Mouse (Mus musculus) adrenal gland, postnatal 25 days (tissue): ENCODE data around the gene Pxdc1. TPM values are rescaled to one million over a fixed set of nuclear protein-coding genes. Genes with fewer than 3 reads are reported as not detected.

Experiments used
- DNase-seq: peaks from one replicate; pipeline ENCODE4 v3.0.0; 2021; ENCODE audit warnings: mixed read lengths
- total RNA-seq: library from RNA; stranded (reverse); gene quantifications from 2 replicates; pipeline ENCODE4 v1.2.3, GENCODE M21; 2021

The Pxdc1 gene
- total RNA-seq, 1 experiment from 2014 or later: 2.8 TPM

DNA sequence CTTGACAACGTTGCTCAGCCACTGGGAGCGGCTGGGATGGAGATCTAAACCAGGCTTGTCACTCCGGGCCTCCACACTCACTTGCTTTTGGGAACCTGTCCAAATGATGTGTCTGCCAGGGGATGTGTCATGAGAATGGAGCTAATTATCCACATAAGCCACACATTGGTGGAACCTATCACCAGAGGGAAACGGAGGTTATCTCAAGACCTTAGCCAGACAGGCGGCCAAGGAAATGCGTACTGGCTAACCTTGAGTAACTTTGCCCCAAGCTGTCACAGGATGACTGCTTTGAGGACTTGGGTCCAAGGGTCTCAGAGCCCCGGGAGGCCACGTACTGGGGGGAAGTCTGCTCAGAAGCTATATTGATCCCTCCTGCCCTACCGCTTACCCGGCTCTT, 2.3 kb downstream of the Pxdc1 start:
- peak; percentile 12 for DNase-seq

DNA sequence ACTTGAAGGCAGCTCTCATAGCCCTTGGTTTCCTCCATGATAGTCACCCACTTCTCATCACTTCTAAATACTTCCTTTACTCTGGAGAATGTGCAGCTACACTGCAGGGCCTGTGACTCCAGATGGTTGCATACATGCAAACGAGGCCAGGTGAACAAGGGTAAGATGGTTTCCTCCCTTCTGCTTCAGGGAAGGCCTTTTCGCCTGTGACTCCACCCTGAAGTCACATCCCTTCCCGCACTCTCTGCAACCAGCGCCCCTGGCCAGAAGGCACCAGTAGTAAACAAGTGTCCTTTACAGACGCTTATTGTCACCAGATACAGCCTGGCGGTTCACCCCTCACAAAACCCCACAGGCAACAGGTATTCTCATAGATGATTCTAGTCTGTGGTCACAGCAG, 2.9 kb downstream of the Pxdc1 start:
- DNase-seq: no peak

DNA sequence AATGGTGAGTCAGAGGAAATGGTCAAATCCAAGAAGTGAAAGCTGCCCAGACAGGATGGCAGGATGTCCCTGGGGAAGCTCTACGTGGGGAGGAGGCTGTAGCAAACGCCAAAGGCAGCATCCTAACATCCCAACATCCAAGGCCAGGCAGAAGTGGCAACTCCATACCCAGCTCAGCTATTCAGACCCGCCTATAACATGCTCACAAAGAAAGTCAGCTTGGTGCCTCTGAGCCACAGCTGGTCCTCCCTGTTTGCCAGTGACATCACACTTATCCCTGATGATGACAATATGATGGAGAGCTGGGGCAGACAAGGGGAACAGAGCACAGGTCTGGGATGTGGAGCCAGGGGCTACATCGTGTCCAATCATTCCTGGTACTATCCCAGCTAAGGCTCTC, 5.5 kb downstream of the Pxdc1 start:
- no peak for DNase-seq

DNA sequence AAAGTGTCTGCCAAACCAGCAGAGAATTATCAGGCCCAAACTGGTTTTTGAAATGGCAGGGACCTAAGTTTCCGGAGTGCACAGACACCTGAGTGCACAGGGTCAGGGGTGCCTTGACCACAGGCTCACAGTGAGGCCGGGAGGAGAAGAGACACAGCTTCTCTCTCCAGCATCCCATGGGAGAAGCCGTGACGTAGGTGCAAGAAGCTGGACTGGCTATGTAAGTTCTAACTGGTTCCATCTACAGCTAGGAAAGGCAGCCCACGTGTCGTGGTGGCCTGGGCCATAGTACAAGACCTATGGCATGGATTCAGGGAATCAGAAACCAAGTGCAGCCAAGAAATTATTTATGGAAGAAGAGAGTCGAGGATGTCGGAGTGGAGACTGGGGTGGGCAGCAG, 6.1 kb downstream of the Pxdc1 start:
- no peak for DNase-seq

DNA sequence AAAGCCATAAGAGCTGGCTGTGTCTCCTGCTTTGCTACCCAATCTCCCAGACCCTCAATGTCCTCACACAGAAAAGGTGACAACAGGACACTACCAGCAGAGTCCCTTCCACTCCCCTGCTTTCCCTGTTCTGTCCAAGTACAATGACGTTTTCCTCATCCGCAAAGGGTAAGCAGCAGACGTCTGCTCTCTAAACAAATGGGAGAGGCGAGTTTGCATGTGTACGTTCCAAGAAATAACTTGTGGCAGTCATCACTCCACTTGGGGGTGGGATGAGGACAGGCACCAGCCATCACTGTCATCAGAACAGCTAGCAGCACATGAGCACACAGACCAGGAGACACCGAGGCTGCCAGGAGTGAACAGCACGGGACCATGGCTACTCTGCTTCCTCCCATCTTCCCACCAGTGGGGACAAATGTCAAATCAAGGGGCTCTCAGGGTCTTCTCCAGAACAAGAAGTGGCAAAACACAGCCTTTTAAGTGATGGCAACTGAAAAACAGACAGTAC, 7.0 kb downstream of the Pxdc1 start:
- no peak for DNase-seq

DNA sequence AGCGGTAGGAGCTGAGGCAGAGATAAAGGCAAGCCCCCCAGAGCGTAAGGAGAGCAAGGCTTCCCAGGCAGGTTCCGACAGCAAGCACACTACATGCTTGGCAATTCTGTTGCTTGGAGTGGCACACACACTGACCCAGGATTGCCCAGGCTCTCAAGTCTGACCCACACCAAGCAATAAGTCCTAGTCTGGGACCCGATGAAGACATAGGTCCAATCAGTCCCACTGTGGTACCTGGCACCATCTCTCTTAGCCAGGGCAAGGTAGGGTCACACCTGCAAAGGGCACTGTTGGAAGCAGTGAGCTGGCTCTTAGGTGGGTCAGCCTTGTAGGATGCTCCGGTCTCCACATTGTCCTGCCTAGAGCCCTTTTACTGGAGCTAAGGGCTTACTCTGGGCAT, 7.8 kb downstream of the Pxdc1 start:
- DNase-seq: no peak

DNA sequence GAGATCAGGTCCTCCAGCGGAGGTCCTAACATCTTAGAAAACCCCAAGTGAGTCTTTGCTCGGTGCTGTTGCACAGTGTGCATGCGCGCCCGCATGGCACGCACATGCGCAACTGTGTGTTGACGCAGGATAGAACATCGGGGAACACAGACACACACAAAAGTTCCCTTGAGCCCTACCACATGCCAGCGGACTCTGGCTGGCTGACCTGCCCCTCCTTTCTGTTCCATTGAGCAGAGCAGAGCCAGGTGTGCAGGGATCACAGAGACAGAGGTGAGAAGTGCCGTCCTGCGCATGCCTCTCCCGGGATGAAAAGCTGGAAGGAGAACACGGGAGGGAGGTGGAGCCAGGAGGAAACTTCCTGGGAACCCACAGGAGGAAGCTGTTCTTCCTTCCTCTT, 8.9 kb downstream of the Pxdc1 start:
- no peak for DNase-seq

DNA sequence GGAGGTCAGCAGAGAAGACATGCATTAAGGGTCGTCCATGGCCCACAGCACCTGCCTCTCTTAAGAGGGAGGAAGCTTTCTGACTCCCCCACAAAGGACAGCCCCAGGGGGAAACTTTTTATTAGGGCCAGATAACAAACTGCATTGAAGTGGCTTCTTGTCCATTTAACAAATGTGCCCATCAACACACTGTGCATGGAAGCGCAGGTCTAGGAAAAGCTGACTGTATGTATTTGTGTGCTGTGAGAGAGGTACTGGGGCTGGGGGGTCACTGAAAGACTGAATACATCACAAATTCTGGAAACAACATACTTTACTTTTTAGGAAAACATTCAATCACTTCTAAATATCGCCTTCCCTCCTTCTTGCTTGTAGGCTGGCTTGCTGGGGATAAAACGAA, 9.4 kb downstream of the Pxdc1 start:
- DNase-seq: no peak

DNA sequence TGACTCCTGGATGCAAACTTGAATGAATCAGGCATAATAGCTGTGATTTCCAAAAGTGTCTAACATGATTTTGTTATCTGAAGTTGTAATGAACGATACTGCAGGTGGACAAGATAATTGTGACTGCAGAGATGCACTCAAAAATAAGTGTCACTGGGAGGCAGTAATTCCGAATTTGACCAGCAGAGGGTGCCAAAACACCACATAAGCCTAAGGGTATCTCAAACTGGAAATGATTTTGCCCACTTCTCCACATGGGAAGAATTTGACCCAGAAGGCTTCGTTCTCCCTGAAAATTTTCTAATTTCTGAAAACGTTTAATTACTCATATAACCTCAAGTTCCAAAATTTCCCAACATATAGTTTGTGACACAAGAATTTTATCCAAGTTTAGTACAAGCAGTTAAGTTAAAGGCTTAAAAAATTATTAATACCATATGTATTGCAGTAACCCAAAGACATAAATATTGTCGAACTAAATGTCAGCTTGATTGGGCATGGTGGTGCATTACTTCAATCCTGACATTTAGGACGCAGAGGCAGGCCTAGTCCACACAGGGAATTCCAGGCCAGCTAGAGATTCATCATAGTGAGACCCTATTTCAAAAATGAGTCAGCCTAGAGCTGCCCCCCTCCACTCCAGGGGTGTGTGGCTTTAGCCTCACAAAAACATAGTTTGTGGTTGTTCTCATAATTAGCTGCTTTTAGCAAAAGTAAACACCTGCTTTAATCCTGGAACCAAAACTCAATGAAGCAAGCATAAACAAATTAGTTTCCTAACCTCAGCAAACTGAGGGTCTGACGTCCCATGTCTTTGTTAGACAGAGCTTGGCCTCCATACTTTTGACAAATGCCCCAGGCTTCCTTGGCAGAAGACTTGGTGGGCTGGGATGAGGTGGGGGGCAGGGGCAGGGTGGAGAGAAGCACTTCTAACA, 10.1 kb downstream of the Pxdc1 start:
- DNase-seq: peak; percentile 59

DNA sequence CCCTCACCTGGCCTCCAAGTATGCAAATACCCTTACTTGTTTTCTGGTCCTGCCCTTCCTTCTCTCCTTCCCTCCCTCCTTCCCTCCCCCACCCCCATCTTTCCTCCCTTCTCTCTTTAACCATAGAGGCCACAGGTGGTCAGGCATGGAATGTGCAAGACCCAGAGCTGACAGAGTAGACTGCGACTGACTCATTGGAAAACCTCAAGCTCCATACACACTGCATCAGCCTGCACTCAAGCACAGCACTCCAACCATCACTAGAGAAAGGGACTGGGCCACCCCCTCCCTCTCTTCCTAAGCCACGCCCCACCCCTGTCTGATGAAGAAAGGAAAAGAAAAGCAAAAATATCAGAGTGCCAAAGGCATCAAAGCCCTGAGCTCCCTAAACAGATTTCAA, 12.2 kb downstream of the Pxdc1 start:
- DNase-seq: no peak

DNA sequence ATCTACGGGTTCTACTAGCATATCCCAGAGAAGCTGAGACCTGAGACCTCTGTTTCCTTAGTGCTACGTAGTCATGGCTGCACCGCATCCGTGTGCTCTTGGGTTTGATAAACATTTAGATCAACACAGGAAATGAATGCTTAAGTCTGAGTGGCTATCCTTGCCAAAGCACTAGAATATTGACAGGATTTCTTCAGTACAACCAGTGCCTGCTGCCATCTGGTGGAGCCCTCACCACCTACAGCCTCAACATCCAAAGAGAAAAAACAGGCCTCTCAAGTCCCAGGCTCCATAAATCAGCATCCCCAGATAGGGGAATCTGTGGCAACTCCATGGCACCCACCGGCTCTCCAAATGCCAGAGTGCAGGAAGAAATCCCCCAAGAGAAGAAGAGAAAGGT, 17.3 kb downstream of the Pxdc1 start:
- DNase-seq: peak; percentile 60

DNA sequence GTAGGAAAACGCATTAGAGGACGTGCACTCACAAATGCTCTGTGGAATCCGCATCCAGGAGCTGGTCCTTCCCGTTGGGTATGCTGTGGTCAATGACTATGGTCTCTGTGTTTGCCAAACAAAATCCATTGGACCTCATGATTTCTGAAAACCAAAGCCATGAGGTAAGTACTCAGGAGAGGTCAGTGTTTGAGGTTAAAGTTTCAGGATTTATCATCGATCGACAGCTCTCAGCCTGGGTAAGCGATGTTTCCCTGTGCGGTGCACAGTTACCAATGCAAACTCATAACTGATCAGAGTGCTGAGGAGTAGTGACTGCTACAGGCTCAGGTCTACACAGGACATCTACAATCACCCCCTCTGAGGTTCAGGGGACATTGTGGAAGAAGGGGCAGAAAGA, 23.0 kb downstream of the Pxdc1 start:
- no peak for DNase-seq

DNA sequence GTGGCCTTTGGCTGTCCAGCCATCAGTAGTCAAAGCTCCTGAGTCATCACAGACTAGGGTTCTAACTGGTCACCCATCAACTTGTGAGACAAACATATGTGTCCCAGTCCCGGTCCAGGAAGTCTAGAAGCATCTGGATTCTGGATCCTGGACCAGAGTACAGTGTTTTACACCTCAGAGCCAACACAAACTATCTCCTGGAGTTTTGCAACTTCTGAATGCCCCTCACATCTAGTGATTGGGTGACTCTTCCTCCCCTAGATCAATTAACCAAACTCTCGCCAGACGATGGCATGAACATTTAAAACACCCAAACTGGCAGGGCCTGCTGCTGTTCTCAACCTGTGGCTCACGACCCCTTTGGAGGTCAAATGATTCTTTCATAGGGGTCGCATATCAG, 23.5 kb downstream of the Pxdc1 start:
- no peak for DNase-seq

DNA sequence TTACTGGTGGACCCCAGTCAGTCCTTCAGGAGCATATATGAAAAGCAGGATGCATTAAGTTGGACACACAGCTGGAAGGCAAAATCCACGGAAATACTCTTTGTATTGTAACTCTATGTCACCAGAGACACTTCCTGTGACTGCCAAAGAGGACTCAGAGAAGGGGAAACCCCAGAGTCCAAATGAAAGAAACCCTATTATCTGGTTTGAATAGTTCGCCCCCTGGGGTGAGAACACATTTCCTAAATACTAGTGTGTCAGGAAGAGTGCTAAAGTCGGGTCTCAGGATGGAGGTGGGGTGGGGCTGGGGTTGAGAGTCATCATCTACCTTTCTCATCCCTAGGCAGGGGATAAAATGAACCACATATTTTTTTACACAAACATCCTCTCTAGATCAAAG, 25.8 kb downstream of the Pxdc1 start:
- DNase-seq: no peak

DNA sequence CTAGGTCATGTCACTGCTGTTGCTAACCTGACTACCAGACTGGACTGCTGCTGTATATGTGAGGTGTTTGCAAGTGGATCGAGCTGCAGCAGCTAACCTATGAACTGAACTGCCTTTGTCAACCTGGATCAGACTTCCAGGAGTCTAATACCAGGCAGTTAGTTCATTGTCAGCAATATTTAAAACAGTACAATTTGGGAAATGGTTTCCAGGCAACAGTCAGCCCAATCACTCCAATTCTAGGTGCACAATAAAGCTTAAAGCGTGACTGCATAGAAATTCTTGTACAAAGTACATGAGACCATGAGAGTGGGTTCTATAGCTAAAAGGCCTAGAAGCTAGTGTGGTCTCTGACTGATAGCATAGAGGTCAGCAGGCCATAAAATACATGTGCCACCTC, 28.9 kb downstream of the Pxdc1 start:
- no peak for DNase-seq

DNA sequence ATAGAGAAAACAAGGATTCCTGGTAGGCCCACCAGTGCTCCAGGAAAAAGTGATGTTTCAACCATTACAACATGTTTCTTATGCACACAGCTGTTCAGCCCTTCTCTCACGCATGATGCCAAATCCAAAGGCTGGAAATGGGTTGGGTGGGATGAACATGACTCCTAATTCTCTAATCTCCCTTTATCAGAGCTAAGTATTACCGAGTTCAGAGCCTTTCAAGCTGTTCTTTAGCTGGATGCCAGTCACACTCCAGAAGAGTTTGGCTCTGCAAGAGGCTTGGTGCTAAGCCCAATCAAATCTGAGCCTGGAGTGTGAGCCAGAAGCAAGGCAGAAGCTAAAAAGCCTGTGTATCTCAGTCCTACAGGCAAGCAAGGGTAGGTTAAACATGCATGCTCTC, 40.9 kb downstream of the Pxdc1 start:
- DNase-seq: no peak

DNA sequence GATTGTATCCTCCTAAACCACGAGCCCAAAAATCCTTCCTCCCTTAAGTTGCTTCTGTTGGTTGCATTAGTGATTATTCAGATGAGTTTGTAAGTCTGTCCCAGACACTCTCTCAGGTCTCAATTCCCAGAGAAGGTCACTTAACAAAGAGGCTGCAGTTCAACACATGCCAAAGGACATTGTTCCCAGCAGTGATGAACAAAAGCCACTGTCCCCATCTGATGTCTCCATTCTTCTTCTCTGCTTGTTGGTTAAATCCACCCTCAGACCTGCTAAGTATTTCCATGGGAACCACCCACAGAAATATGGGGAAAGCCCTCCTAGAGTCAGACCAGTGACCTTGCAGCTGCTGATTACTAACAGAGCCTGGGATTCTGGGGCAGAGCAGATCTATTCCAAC, 43.6 kb downstream of the Pxdc1 start:
- no peak for DNase-seq

DNA sequence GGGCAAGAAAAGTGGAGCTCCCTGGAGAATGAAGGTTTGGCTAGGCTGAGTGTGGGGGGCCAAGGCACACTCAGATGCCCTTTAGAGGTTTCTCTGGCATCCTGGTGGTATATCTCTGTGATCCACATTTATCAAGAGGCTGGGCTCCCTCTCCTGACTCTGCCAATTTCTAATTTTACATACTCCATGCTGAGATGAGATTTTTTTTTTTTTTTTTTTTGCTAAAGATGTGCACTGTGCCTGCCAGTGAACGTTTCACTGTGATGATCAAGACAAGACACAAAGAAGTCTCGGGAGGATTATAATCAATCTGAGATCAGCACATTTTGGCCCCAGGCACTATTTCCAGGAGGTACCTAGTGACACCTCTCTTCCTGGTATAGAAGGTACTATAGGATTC, 46.2 kb downstream of the Pxdc1 start:
- DNase-seq: no peak

DNA sequence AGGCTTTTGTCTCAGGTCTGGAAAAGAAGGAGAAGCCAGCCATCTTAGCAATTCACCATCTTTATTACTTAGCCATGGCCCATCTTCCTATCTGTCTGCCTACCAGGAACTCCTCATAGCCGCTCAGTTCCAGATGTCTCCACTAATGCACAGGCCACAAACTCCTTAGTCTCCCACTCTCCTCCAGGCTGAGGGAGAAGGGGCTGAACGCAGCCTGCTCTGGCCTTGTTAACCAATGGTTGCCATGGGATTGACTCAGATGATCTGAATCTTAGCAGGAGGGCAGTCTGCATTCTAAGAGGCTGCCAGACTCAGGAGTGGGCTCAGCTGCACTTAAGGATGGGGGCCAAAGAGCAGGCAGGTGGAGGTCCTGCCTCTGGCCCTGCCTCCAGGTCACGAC, 47.4 kb downstream of the Pxdc1 start:
- no peak for DNase-seq

DNA sequence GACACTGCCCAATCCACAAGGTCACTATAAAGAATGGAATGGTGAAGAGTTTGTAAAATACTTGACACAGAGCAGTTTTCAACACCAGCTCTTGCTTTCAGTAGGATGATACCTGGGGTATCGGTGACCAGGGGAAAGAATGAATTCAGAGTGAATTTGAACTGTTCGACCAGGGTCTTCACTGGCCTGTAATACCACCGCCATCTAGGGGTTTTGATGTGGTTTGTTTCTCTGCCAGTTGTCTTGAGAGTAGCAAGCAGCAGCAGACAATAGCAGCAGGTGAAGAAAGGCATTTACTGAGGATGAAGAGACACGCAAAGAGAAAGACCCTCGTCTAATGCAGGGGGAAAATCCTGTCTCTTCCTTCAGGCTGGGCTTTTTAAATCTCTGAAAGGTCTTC, 48.1 kb downstream of the Pxdc1 start:
- no peak for DNase-seq

DNA sequence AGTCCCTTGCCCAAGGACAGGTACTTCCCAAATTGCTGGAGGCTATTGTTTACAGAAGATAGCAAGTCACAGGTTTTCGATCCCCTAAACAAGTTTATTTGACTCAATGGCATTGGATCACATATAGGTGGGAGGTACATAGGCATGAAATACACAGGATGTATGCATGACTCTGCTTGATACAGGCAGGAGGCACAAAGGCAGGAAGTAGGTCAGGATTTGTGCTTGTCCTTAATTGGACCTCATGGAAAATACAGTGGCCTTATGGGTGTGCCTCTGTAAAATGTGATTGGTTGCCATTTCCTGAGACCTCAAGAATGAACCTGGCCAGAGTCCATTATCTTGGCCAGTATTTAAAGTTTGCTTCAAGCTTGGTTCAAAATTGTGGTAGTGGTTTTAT, 48.9 kb downstream of the Pxdc1 start:
- no peak for DNase-seq

DNA sequence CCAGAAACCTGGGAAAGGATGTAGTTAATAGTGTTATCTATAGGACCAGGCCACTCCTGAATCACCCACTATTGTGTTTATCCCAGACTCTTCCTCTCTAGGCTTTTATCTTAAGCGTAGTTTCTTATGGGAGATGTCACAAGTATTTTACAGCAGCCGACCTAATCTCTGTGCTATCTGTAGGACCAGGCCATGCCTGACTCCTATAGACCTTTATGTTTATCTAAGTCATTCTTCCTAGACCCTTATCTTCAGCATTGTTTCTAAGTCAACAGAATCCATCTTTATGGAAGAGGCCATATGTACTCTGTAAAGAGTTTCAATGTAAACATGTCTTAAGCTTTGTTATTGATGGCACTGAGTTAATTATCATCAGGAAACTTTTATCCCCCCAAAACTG, 50.5 kb downstream of the Pxdc1 start:
- DNase-seq: no peak

DNA sequence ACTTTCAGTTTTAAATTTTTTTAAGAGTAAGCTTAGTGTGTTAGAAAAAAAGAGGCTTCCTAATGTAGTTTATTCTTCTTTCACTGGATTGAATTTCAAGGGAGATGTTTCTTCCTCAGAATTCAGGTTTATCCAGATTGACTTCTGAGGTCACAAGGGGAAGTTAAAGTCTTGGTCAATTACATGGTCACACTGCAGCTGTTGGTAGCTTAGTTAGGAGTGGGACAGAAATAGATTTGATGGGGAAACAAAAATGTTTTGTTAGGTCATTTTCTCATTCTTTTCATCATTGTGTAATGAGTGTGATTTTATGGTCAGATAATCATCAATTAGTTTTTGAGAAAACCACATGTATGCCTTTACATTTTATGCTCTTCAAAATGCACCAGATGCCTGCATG, 56.5 kb downstream of the Pxdc1 start:
- DNase-seq: no peak
